Mouse (Mus musculus) megakaryocyte-erythroid progenitor cell, adult 5-6 weeks (primary cell): ENCODE measurements around the gene Brca1. TPM values are rescaled to one million over a fixed set of nuclear protein-coding genes. Genes with fewer than 3 reads are reported as not detected.
A peak's percentile ranks its signal among the peaks of the same experiment; 100 is the strongest.
"Not testable (repeated sequence)": the region's sequence is repeated elsewhere in the genome, so short reads cannot be mapped to it uniquely, and the experiment has no call there.

ENCODE experiments used
- ATAC-seq: replicated peaks from 2 replicates; pipeline ENCODE4 v1.8.0; 2016; ENCODE audit warnings: mild to moderate bottlenecking, inconsistent platforms; ENCODE audit not compliant: severe bottlenecking, poor library complexity, low FRiP score, low TSS enrichment
- total RNA-seq, 2 experiments: library from RNA; stranded (forward) in 1 of 2; stranded (reverse) in 1 of 2; fragments of 200-1000, 215-1000 nt in 1 of 2; fragments of >200 nt in 1 of 2; fragmentation: Nextera tagmentation in 1 of 2; gene quantifications; 2 replicates each; pipeline ENCODE4 v1.2.3; 2014 to 2017

Brca1 gene
- total RNA-seq, 2 experiments from 2014 or later = 45.4 to 49.6 TPM

- no peak for ATAC-seq
Observed at GRCm38 (mm10) chr11:101474298-101474697, 77.5 kb downstream of the Brca1 start.

GRCm38 (mm10) chr11:101473686-101474085 lies 78.1 kb downstream of the Brca1 start:
- ATAC-seq = not testable (repeated sequence)

GRCm38 (mm10) chr11:101472336-101472735 lies 79.4 kb downstream of the Brca1 start:
- no peak for ATAC-seq

GRCm38 (mm10) chr11:101471926-101472325 lies 79.8 kb downstream of the Brca1 start:
- no peak for ATAC-seq

- no peak for ATAC-seq
Observed at GRCm38 (mm10) chr11:101470206-101470605, 81.5 kb downstream of the Brca1 start.

GRCm38 (mm10) chr11:101469155-101469554 lies 82.6 kb downstream of the Brca1 start:
- ATAC-seq = no peak

GRCm38 (mm10) chr11:101468731-101469130 lies 83.0 kb downstream of the Brca1 start:
- no peak for ATAC-seq

- ATAC-seq = no peak
Observed at GRCm38 (mm10) chr11:101468263-101468688, 83.5 kb downstream of the Brca1 start.

GRCm38 (mm10) chr11:101467477-101468262 lies 84.1 kb downstream of the Brca1 start:
- ATAC-seq = peak; percentile 34

GRCm38 (mm10) chr11:101466552-101466950 lies 85.2 kb downstream of the Brca1 start:
- not testable (repeated sequence) for ATAC-seq

- ATAC-seq = 0 out of 2 replicates have a peak, but pooled peaks have one; percentile 23
Observed at GRCm38 (mm10) chr11:101465869-101466551, 85.7 kb downstream of the Brca1 start, which contains the start of gene Vat1. TSS of gene Vat1 (minus strand) at chr11:101466230.

- peak; percentile 15; the same call in 1 of the 2 replicates for ATAC-seq
Observed at GRCm38 (mm10) chr11:101465101-101465868, 86.5 kb downstream of the Brca1 start.

GRCm38 (mm10) chr11:101464211-101465100 lies 87.3 kb downstream of the Brca1 start, which contains the start of gene Rnd2:
TSS of gene Rnd2 (plus strand) at chr11:101464999.
- ATAC-seq = no peak

GRCm38 (mm10) chr11:101462583-101463440 lies 88.9 kb downstream of the Brca1 start:
- peak; percentile 27; the same call in 1 of the 2 replicates for ATAC-seq

GRCm38 (mm10) chr11:101462141-101462540 lies 89.6 kb downstream of the Brca1 start:
- ATAC-seq = no peak

GRCm38 (mm10) chr11:101460321-101460720 lies 91.4 kb downstream of the Brca1 start:
- no peak for ATAC-seq

GRCm38 (mm10) chr11:101459716-101460115 lies 92.0 kb downstream of the Brca1 start:
- ATAC-seq = no peak

GRCm38 (mm10) chr11:101458217-101458616 lies 93.5 kb downstream of the Brca1 start:
- ATAC-seq = no peak
